Mouse (Mus musculus): Measurements from ENCODE around the gene Ccdc47. TPM values are rescaled to one million over a fixed set of nuclear protein-coding genes. Genes with fewer than 3 reads are reported as not detected.
"Not testable (repeated sequence)": the region's sequence is repeated elsewhere in the genome, so short reads cannot be mapped to it uniquely, and the experiment has no call there.

Ccdc47 gene
- polyA plus RNA-seq, 1 experiment from 2014 or later, result 115 TPM

DNA sequence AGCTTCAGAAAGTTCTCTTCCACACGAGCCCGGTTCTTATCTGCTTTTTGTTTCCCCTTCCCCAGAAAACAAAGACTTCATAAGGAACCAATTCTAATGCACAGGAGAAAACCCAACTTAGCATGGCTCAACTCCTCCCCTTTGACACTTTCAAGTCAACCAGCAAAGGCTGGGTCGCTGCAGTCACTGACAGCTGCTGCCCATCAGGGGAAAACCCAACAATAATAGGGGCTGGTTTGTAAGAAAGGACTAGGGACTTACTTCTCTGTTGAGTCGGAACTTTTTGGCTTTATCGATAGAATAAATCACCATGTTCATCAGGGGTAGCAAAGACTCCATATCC is 14.1 kb downstream of the Ccdc47 start, which contains the start of gene Strada:
Gene Strada (minus strand): TSS at position 46 of the 343 bp plus-strand sequence.
- H3K4me2 ChIP-seq (ENCODE audit: low read length), result no peak within 1 kb of the TSS
- H3K36me3 ChIP-seq (ENCODE audit: control insufficient read depth, insufficient read depth, low read length), result peaks cover 37% of the 10 kb centered on the region
- ATAC-seq, result no peak
- H3K9me3 ChIP-seq (replicated peaks; ENCODE audit: control insufficient read depth, low read length, poor library complexity, severe bottlenecking), result no peaks in the 10 kb centered on the region
- no peaks in the 10 kb centered on the region for H3K27me3 ChIP-seq (ENCODE audit: control insufficient read depth, insufficient read depth, low read depth, low read length)
- WGBS, result 87% methylated on average over 5 of the region's 5 CpGs
- no peak within 1 kb of the TSS for H3K27ac ChIP-seq (ENCODE audit: low read length)
- H3K9ac ChIP-seq (ENCODE audit: low read depth, low read length), result no peak within 1 kb of the TSS
- no peak within 1 kb of the TSS for H3K4me3 ChIP-seq (ENCODE audit: low read depth, low read length)
- no peaks in the 10 kb centered on the region for H3K4me1 ChIP-seq (ENCODE audit: control insufficient read depth, insufficient read depth, low read length)

DNA sequence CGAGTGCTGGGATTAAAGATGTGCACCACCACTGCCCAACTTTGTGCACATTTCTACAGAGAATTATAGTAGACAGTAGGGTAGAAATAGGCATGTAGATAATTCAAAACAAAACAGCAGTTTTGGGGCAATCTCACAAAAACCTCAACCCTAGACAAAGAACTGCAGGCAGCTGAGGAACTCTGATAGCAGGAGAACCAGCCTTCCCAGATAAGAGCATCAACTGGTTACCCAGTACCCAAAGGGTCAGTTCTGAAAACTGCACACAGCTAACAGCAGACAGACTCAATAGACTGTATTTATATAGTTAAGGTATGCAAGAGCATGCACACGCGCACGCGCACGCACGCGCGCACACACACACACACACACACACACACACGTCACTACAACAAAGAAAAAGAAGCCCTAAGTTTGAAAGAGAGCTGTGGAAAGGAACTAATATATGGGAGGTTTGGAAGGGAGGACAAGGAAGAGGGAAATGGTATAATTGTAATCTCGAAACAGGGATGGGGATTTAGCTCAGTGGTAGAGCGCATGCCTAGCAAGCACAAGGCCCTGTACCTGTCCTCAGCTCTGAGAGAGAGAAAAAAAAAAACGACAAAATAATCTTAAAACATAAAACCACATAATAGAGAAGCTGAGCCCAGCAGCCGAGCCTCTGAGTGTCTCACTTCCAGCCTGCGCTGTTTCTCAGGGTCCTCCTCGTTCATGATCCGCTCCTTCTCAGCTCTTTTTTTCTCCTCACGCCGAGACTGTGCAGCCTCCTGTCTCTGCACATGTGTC is 14.6 kb downstream of the Ccdc47 start:
- H3K27me3 ChIP-seq (ENCODE audit: control insufficient read depth, insufficient read depth, low read depth, low read length), result no peaks in the 10 kb centered on the region
- H3K27ac ChIP-seq (ENCODE audit: low read length), result no peak overlapping the region
- 94% methylated on average over 19 of the region's 19 CpGs for WGBS
- H3K36me3 ChIP-seq (ENCODE audit: control insufficient read depth, insufficient read depth, low read length), result peaks cover 35% of the 10 kb centered on the region
- H3K9me3 ChIP-seq (replicated peaks; ENCODE audit: control insufficient read depth, low read length, poor library complexity, severe bottlenecking), result no peaks in the 10 kb centered on the region
- no peaks in the 10 kb centered on the region for H3K4me1 ChIP-seq (ENCODE audit: control insufficient read depth, insufficient read depth, low read length)
- H3K9ac ChIP-seq (ENCODE audit: low read depth, low read length), result no peak overlapping the region
- H3K4me2 ChIP-seq (ENCODE audit: low read length), result no peak overlapping the region
- no peak overlapping the region for H3K4me3 ChIP-seq (ENCODE audit: low read depth, low read length)
- ATAC-seq, result no peak

DNA sequence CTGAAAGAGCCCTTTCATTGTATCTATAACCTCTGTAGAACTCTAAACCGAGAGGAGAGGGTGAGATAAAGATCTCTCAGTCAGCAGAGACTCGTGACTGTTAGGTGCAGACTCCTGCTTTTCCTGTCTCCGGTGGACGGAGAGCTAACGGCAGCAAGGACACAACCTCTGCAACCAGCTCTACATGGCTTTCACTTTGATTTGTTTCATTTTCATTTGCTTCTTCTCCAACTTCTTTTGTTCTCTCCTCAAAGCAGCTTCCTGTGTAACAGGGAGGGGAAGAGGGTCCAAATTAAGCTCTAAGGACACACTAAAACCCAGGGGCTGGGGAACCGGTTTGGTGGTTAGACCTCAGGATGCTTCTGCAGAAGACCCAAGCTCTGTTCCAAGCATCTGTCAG is 15.4 kb downstream of the Ccdc47 start:
- Histone ChIP-seq H3K27ac (ENCODE audit: low read length) (no peak overlapping the region), H3K27me3 (ENCODE audit: control insufficient read depth, insufficient read depth, low read depth, low read length) (no peaks in the 10 kb centered on the region), H3K36me3 (ENCODE audit: control insufficient read depth, insufficient read depth, low read length) (peaks cover 35% of the 10 kb centered on the region), H3K9me3 (replicated peaks; ENCODE audit: control insufficient read depth, low read length, poor library complexity, severe bottlenecking) (no peaks in the 10 kb centered on the region), H3K4me1 (ENCODE audit: control insufficient read depth, insufficient read depth, low read length) (no peaks in the 10 kb centered on the region), H3K4me3 (ENCODE audit: low read depth, low read length) (no peak overlapping the region), H3K9ac (ENCODE audit: low read depth, low read length) (no peak overlapping the region), H3K4me2 (ENCODE audit: low read length) (no peak overlapping the region)
- 91% methylated on average over 6 of the region's 6 CpGs for WGBS
- ATAC-seq, result no peak

DNA sequence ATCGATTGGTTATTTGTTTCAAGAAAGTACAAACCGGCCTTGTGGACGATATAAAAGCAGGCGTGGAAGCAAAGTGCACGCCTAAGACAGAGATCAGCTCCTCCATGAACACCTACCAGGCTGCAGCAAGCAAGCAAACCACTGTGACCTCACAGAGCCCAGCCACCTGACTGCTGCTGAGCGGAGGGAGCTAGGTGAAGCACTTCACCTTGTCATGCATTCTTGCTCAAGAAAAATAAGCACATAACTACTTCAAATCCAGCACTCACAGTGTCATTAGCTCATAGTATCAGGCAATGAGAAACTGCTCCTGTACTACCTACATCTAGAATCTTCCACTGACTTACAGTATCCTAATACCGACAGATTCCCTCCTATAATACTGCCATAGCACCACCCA is 16.1 kb downstream of the Ccdc47 start:
- 93% methylated on average over 7 of the region's 7 CpGs for WGBS
- H3K9me3 ChIP-seq (replicated peaks; ENCODE audit: control insufficient read depth, low read length, poor library complexity, severe bottlenecking); H3K27me3 ChIP-seq (ENCODE audit: control insufficient read depth, insufficient read depth, low read depth, low read length); H3K9ac ChIP-seq (ENCODE audit: low read depth, low read length); H3K27ac ChIP-seq (ENCODE audit: low read length); H3K4me2 ChIP-seq (ENCODE audit: low read length); H3K4me1 ChIP-seq (ENCODE audit: control insufficient read depth, insufficient read depth, low read length); H3K4me3 ChIP-seq (ENCODE audit: low read depth, low read length); ATAC-seq: not testable (repeated sequence)
- peaks cover 30% of the 10 kb centered on the region for H3K36me3 ChIP-seq (ENCODE audit: control insufficient read depth, insufficient read depth, low read length)

DNA sequence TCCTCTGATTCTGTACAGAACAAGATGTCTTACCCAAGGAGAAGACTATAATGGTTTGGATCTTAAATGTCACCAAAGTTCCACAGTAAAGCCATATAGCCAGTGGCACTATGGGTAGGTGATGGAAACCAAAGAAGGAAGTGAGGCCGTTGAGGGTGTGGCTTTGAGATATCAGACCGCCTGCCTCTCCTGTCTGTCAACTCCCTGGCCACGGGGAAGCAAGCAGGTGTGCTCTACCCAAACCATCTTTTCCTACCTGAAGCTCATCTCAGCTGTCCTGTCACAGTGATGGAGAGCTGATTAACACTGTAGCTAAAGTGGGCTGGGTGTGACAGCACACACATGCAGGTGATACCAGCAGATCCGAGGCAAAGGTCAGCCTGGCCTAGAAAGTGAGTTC is 17.9 kb downstream of the Ccdc47 start:
- peaks cover 4% of the 10 kb centered on the region; the same call in 1 of the 2 replicates for H3K4me1 ChIP-seq (ENCODE audit: control insufficient read depth, insufficient read depth, low read length)
- H3K27ac ChIP-seq (ENCODE audit: low read length), result no peak overlapping the region
- H3K9ac ChIP-seq (ENCODE audit: low read depth, low read length), result no peak overlapping the region
- WGBS, result 95% methylated on average over 4 of the region's 4 CpGs
- H3K27me3 ChIP-seq (ENCODE audit: control insufficient read depth, insufficient read depth, low read depth, low read length), result no peaks in the 10 kb centered on the region
- ATAC-seq, result no peak
- H3K9me3 ChIP-seq (replicated peaks; ENCODE audit: control insufficient read depth, low read length, poor library complexity, severe bottlenecking), result no peaks in the 10 kb centered on the region
- peaks cover 24% of the 10 kb centered on the region for H3K36me3 ChIP-seq (ENCODE audit: control insufficient read depth, insufficient read depth, low read length)
- no peak overlapping the region for H3K4me2 ChIP-seq (ENCODE audit: low read length)
- no peak overlapping the region for H3K4me3 ChIP-seq (ENCODE audit: low read depth, low read length)

DNA sequence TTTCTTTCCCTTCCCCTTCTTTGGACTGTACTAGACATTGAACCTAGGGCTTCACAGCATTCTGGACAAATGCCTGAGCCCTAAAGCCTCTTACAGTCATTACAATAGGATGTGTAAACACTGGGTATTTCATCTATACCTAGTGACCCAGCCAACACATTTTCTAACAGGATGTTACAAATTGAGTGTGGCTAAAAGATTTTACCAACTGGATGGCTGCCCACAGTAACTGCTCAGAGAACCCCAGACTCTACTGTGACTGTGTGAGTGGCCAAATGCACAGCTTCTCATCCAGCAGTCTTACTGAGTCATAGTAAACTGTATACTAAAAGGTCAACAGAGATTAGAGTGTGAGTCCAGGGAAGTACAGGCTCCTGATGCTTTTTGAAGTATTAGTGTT is 20.8 kb downstream of the Ccdc47 start:
- H3K4me2 ChIP-seq (ENCODE audit: low read length), result no peak overlapping the region
- H3K9me3 ChIP-seq (replicated peaks; ENCODE audit: control insufficient read depth, low read length, poor library complexity, severe bottlenecking), result no peaks in the 10 kb centered on the region
- H3K4me1 ChIP-seq (ENCODE audit: control insufficient read depth, insufficient read depth, low read length), result peaks cover 10% of the 10 kb centered on the region
- no peak overlapping the region for H3K4me3 ChIP-seq (ENCODE audit: low read depth, low read length)
- ATAC-seq, result no peak
- no peak overlapping the region for H3K27ac ChIP-seq (ENCODE audit: low read length)
- H3K9ac ChIP-seq (ENCODE audit: low read depth, low read length), result no peak overlapping the region
- peaks cover 11% of the 10 kb centered on the region for H3K36me3 ChIP-seq (ENCODE audit: control insufficient read depth, insufficient read depth, low read length)
- H3K27me3 ChIP-seq (ENCODE audit: control insufficient read depth, insufficient read depth, low read depth, low read length), result no peaks in the 10 kb centered on the region

DNA sequence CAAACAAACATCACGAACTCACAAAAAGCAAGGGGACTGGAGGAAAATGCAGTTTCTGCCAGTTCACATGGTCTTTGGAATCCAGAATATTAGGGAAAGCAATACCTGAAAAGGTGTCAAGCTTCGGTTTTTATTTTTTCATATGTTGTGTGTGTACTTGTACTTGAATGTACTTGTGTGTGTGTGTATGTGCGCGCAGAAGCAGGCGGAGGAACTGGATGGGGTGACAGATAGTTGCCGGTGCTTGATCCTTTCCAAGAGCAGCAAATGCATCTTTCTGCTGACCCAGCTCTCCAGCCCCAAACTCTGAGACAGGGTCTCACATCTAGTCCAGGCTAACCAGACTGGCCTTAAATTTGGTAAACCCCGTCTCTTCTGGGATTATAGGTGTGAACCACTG is 21.3 kb downstream of the Ccdc47 start:
- Histone ChIP-seq H3K4me2 (ENCODE audit: low read length) (no peak overlapping the region), H3K9ac (ENCODE audit: low read depth, low read length) (no peak overlapping the region), H3K36me3 (ENCODE audit: control insufficient read depth, insufficient read depth, low read length) (peaks cover 11% of the 10 kb centered on the region), H3K4me3 (ENCODE audit: low read depth, low read length) (no peak overlapping the region), H3K27me3 (ENCODE audit: control insufficient read depth, insufficient read depth, low read depth, low read length) (no peaks in the 10 kb centered on the region), H3K9me3 (replicated peaks; ENCODE audit: control insufficient read depth, low read length, poor library complexity, severe bottlenecking) (no peaks in the 10 kb centered on the region), H3K4me1 (ENCODE audit: control insufficient read depth, insufficient read depth, low read length) (peaks cover 10% of the 10 kb centered on the region), H3K27ac (ENCODE audit: low read length) (no peak overlapping the region)
- WGBS, result 90% methylated on average over 7 of the region's 7 CpGs
- no peak for ATAC-seq

DNA sequence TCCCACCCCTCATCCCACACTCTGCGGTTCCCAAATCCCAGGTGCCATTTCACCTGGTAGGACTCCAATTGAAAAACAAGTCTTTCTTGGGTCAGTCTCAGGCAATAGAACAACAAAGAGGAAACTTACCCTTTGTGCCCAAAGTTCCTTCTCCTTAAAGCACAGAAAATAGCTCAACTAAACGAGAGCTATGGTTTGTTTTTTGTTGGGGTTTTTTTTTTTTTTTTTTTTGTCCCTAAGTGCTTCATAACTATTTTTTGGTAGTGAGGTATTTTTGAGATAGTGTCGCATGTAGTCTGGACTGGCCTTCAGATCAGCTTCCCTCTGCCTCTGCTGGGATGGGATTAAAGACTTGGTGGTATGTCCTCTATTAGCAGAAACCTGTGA is 22.0 kb downstream of the Ccdc47 start:
- peak overlapping the region; percentile 75 for H3K4me2 ChIP-seq (ENCODE audit: low read length)

DNA sequence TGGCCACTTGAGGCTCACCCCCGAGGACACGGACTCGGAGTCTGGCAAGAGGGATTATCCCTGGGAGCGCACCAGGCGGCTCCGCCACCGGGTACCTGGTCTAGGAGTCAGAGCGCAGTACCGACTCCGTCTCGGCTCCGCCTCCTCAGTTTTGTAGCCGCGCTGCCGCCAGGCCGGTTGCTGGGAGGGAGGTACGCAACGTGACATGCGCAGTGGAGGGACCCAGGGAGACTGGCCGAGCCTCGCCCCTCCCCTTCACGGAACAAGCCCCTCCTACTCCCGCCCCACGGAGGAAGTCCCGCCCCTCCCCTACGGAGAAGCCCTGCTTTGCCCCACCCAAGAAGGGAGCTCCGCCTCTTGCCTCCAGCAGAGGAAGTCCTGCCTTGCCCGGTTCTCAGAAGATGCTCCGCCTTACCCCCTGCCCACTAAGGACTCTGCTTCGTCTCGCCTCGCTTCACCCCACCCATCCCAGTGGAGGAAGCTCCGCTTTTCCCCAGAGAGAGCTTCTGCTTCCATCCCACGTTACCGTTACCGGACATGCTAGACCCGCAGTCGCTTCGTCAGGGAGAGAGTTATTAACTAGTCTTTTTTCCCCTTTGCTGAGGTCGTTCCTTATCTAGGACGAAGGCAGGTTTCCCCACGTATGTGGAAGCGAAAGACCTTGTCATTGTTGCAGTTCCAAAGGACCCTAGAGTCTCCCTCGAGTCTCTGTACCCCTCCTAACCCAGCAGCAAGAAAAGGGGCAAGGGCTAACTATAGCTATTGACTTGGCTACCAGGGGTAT is 22.6 kb downstream of the Ccdc47 start:
- peak overlapping the region; percentile 75 for H3K4me2 ChIP-seq (ENCODE audit: low read length)
- H3K27me3 ChIP-seq (ENCODE audit: control insufficient read depth, insufficient read depth, low read depth, low read length), result no peaks in the 10 kb centered on the region
- peak overlapping the region; percentile 83 for H3K9ac ChIP-seq (ENCODE audit: low read depth, low read length)
- peak; percentile 97 for ATAC-seq
- under 1% methylated on average over 44 of the region's 44 CpGs for WGBS
- peaks cover 10% of the 10 kb centered on the region for H3K4me1 ChIP-seq (ENCODE audit: control insufficient read depth, insufficient read depth, low read length)
- H3K36me3 ChIP-seq (ENCODE audit: control insufficient read depth, insufficient read depth, low read length), result peaks cover 11% of the 10 kb centered on the region
- H3K9me3 ChIP-seq (replicated peaks; ENCODE audit: control insufficient read depth, low read length, poor library complexity, severe bottlenecking), result no peaks in the 10 kb centered on the region
- H3K27ac ChIP-seq (ENCODE audit: low read length), result peak overlapping the region; percentile 85
- H3K4me3 ChIP-seq (ENCODE audit: low read depth, low read length), result peak overlapping the region; percentile 77

More for the DNA sequence above, 22.0 kb downstream of the Ccdc47 start:
- Histone ChIP-seq H3K9ac (ENCODE audit: low read depth, low read length) (peak overlapping the region; percentile 67), H3K4me1 (ENCODE audit: control insufficient read depth, insufficient read depth, low read length) (peaks cover 10% of the 10 kb centered on the region), H3K27ac (ENCODE audit: low read length) (peak overlapping the region; percentile 85), H3K9me3 (replicated peaks; ENCODE audit: control insufficient read depth, low read length, poor library complexity, severe bottlenecking) (no peaks in the 10 kb centered on the region), H3K27me3 (ENCODE audit: control insufficient read depth, insufficient read depth, low read depth, low read length) (no peaks in the 10 kb centered on the region), H3K4me3 (ENCODE audit: low read depth, low read length) (peak overlapping the region; percentile 77), H3K36me3 (ENCODE audit: control insufficient read depth, insufficient read depth, low read length) (peaks cover 11% of the 10 kb centered on the region)
- 39% methylated on average over 3 of the region's 3 CpGs for WGBS
- ATAC-seq, result no peak

Data from midbrain, embryonic 16.5 days (tissue).